Mouse (Mus musculus) forebrain, embryonic 14.5 days (tissue): ENCODE data around the gene Mbnl1. TPM values are rescaled to one million over a fixed set of nuclear protein-coding genes. Genes with fewer than 3 reads are reported as not detected.
"Not testable (repeated sequence)": the region's sequence is repeated elsewhere in the genome, so short reads cannot be mapped to it uniquely, and the experiment has no call there.

Experiments
- ATAC-seq: fragments of 200-750 bp; cut with Nextera tagmentation; 2 replicates; pipeline ENCODE4 v1.8.0; 2017; ENCODE audit warnings: mild to moderate bottlenecking, moderate library complexity
- DNase-seq: peaks from one replicate; pipeline ENCODE4 v3.0.0-alpha.2; 2015; ENCODE audit warnings: low spot score
- H3K27ac ChIP-seq: fragments of 300-500 bp; sonication (generic); 2 replicates; pipeline ENCODE4 v1.5.1; 2014; ENCODE audit warnings: low read depth, mild to moderate bottlenecking, control low read depth, low read length, moderate library complexity
- H3K27me3 ChIP-seq: fragments of 300-500 bp; sonication (generic); replicated peaks from 2 replicates; pipeline ENCODE4 v1.6.1; 2014; ENCODE audit warnings: low read length, control low read depth, mixed read lengths; ENCODE audit not compliant: control insufficient read depth, insufficient read depth
- H3K36me3 ChIP-seq: fragments of 300-500 bp; sonication (generic); 2 replicates; pipeline ENCODE4 v1.6.1; 2014; ENCODE audit warnings: low read length, control low read depth; ENCODE audit not compliant: control insufficient read depth, insufficient read depth
- H3K4me1 ChIP-seq: fragments of 300-500 bp; sonication (generic); 2 replicates; pipeline ENCODE4 v1.6.1; 2014; ENCODE audit warnings: antibody characterized with exemption, low read length, control low read depth; ENCODE audit not compliant: control insufficient read depth, insufficient read depth
- H3K4me2 ChIP-seq: fragments of 300-500 bp; sonication (generic); 2 replicates; pipeline ENCODE4 v1.6.1; 2014; ENCODE audit warnings: mild to moderate bottlenecking, control low read depth, low read length
- H3K4me3 ChIP-seq: fragments of 300-500 bp; sonication (generic); 2 replicates; pipeline ENCODE4 v1.5.1; 2014; ENCODE audit warnings: low read depth, low read length, control low read depth
- H3K9ac ChIP-seq: fragments of 300-500 bp; sonication (generic); 2 replicates; pipeline ENCODE4 v1.6.1; 2014; ENCODE audit warnings: mild to moderate bottlenecking, low read length, control low read depth, moderate library complexity
- H3K9me3 ChIP-seq: fragments of 300-500 bp; sonication (generic); replicated peaks from 2 replicates; pipeline ENCODE4 v1.6.1; 2016; ENCODE audit warnings: low read length, control low read depth, mixed read lengths; ENCODE audit not compliant: control insufficient read depth
- WGBS: fragments of 180-500 bp; shearing (Covaris S2); extraction: QIAGEN DNeasy Blood & Tissue Kit; methylation state at CpG from one replicate; pipeline ENCODE4 v1.1.7; 2014; 5-methylcytosine and 5-hydroxymethylcytosine counted together
- polyA plus RNA-seq: library from polyadenylated mRNA; unstranded; fragments of >200 nt; fragmentation: Nextera tagmentation; extraction: Ambion mirVana; gene quantifications from 2 replicates; pipeline ENCODE4 v1.2.1, GENCODE M21; 2014

The Mbnl1 gene
- polyA plus RNA-seq = 43.9 and 56.0 TPM in 2 replicates

DNA sequence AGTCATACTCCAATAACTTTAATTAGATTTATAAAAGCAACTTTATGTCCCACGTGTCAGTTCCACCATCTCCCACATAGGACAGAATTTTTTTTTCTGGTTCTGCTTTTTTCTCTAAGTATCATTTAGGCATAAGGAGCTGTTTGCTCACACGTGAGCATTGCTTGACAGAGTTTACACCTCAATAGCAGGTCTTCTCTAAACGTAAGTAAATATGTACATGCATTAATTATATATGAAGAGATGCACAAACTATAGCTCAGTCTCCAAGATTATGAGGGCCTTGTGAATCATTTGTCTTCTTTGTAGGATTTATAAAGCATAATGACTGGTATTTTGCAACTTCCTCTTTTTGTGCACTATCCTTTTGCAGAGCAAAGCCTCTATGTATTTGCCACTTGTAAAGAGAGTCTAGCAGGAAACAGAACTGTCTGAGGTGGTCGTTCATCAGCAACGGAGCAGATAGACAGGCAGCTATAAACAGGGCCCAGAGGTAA is at the start of gene Mbnl1:
Gene Mbnl1 (plus strand): TSS at position 150 of the 497 bp plus-strand sequence.
- Histone ChIP-seq H3K4me3 (no peak within 1 kb of the TSS), H3K27ac (no peak within 1 kb of the TSS), H3K27me3 (no peaks in the 10 kb centered on the region), H3K9me3 (no peaks in the 10 kb centered on the region), H3K4me1 (no peaks in the 10 kb centered on the region), H3K36me3 (no peaks in the 10 kb centered on the region), H3K4me2 (no peak within 1 kb of the TSS), H3K9ac (no peak within 1 kb of the TSS)
- no peak for ATAC-seq
- DNase-seq = no peak
- WGBS = 68% methylated on average over 5 of the region's 5 CpGs

DNA sequence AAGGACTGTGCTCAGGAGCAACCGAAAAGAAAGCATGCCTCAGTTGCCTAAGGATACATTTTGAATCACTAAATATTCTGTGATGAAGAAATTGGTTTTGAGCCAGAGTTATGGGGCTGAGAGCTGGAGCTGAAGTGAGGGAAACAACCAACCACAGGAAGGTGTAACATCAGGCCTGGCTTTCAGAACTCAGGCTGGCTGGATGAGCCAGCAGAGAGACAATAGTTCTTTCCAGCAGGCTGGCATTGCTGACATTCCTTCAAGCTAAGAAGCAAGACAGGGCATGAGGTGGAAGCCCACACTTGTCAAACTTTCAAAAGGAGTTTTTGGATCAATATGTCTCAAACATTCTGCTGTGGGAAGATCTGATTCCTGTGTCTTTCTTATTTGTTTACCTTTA is 48.5 kb upstream of the Mbnl1 start:
- WGBS = 84% methylated on average over 1 of the region's 1 CpGs
- no peak overlapping the region for H3K4me2 ChIP-seq
- H3K27ac ChIP-seq = no peak overlapping the region
- no peaks in the 10 kb centered on the region for H3K9me3 ChIP-seq
- DNase-seq (no peak), ATAC-seq (no peak)
- no peak overlapping the region for H3K9ac ChIP-seq
- no peaks in the 10 kb centered on the region for H3K36me3 ChIP-seq
- no peaks in the 10 kb centered on the region for H3K4me1 ChIP-seq
- no peak overlapping the region for H3K4me3 ChIP-seq
- H3K27me3 ChIP-seq = no peaks in the 10 kb centered on the region

DNA sequence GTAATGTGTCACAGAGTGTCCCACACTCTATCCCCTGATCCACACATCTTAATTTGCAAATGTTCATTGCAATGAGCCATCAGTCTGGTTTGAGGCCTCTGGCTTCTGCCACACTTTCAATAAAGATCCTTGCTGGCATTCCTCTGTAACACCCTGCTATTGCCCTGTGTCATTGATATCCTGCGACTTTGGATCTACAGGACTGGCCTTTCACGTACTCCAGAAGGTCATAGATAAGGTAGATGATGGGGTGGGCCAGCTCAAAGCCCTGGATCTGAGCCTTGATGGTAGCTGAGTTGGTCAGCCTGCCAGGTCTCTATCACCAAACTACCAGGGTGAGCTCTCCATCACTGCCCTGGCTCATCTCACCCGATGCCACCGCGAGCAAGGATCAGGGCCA is 43.6 kb upstream of the Mbnl1 start:
- Histone ChIP-seq H3K27me3 (no peaks in the 10 kb centered on the region), H3K4me2 (no peak overlapping the region), H3K27ac (no peak overlapping the region), H3K9me3 (no peaks in the 10 kb centered on the region), H3K36me3 (no peaks in the 10 kb centered on the region), H3K9ac (no peak overlapping the region), H3K4me3 (no peak overlapping the region), H3K4me1 (no peaks in the 10 kb centered on the region)
- ATAC-seq (no peak), DNase-seq (no peak)
- WGBS = 98% methylated on average over 5 of the region's 5 CpGs

DNA sequence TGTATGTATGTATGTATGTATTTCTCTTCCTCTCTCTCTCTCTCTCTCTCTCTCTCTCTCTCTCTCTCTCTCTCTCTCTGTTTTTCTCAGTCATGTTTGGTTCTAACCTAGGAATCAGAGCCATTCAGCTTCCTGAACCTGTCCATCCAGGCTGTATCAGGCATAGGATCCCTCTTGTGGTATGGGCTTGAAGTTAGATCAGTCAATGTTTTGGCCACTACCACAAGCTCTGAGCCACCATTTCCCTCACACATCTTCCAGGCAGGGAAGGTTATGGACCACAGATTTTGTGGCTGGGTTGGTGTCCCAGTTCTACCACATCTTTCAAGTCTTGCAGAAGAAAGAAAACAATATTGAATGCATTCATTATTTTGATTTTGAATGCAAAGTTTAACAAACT is 35.4 kb upstream of the Mbnl1 start:
- DNase-seq = no peak
- no peaks in the 10 kb centered on the region for H3K9me3 ChIP-seq
- no peak overlapping the region for H3K27ac ChIP-seq
- no peaks in the 10 kb centered on the region for H3K36me3 ChIP-seq
- no peak overlapping the region for H3K4me3 ChIP-seq
- no peak overlapping the region for H3K4me2 ChIP-seq
- no peaks in the 10 kb centered on the region for H3K27me3 ChIP-seq
- no peaks in the 10 kb centered on the region for H3K4me1 ChIP-seq
- ATAC-seq = no peak
- no peak overlapping the region for H3K9ac ChIP-seq

DNA sequence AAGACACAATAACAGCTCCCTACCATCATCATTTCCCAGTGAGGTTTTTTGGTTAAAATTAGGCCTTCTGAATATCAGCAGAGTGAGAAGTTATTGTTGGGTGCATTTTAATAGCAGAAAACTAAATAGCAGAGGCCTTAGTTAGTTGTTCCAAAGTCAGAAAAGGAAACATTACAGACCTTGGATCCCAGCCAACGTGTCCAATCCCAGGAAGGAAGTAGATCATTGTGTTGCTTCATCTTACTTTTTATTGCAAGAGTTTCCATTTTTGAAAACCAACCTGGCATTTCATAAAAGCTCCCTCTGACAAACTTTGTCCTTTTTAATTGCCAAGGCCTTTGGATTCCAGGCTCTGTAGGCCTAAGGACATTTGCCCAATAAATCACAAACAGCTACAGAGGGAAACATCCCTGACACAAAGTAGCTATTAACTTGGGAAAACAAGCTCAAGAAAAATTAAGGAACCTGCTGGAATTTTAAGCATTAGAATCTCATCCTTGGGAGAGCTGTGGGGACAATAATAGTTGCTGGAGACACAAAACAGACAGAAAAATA is 34.9 kb upstream of the Mbnl1 start:
- H3K27me3 ChIP-seq = no peaks in the 10 kb centered on the region
- H3K4me2 ChIP-seq = no peak overlapping the region
- H3K4me1 ChIP-seq = no peaks in the 10 kb centered on the region
- no peak for DNase-seq
- no peaks in the 10 kb centered on the region for H3K36me3 ChIP-seq
- no peaks in the 10 kb centered on the region for H3K9me3 ChIP-seq
- no peak overlapping the region for H3K9ac ChIP-seq
- H3K4me3 ChIP-seq = no peak overlapping the region
- ATAC-seq = no peak
- WGBS = 80% methylated on average over 1 of the region's 1 CpGs
- no peak overlapping the region for H3K27ac ChIP-seq

DNA sequence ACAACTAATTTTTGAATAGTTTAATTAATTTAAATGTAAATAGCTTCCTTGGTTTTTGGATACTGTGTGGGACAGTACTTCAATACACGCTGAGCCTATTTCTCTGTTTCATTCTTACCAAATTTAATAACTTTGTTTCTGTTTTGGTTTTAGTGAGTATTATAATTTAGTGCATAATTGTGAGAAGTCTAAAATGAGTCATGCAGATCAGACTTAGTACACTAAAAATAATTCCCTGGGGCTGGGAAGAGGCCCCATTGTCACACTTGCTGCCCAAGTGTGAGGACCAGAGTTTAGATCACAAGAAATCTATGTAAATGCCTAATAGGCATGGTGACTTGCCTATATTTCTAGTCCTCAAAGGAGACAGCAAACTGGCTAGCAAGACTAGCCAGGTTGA is 33.9 kb upstream of the Mbnl1 start:
- WGBS = 86% methylated on average over 1 of the region's 1 CpGs
- H3K36me3 ChIP-seq = no peaks in the 10 kb centered on the region
- no peak overlapping the region for H3K4me3 ChIP-seq
- H3K27ac ChIP-seq = no peak overlapping the region
- no peaks in the 10 kb centered on the region for H3K4me1 ChIP-seq
- no peak for DNase-seq
- H3K27me3 ChIP-seq = no peaks in the 10 kb centered on the region
- H3K9me3 ChIP-seq = no peaks in the 10 kb centered on the region
- no peak overlapping the region for H3K9ac ChIP-seq
- H3K4me2 ChIP-seq = no peak overlapping the region
- ATAC-seq = no peak

DNA sequence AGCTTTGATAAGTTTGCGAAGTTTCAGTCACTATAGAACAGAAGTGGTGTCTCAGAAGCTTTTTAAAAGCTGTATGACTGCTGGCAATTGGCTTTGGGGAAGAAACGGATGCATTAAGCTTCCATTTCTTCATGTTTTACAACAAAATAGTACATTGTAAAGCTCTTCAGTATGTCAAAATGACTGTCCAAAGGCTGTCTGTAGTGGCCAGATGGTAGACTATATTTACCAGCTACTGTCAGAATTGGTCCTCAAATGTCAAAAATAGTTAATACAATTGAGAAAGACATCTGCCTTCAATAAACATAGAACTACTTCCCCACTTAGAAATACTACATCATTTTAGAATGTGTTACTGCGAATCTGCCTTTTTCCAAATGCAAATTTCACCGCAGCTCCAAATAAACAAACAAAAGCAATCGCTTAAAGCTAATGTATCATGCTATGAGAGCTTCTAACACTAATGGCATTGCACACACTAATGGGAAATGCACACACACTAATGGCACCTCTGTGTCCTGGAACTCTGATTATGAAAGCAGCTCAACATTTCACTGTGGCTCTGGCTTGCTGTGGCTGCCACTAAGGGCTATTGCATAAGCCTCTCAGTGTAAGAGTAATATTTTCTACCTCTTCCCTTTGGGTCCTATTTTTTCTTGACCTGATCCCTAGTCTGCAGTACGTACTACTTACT is 10.7 kb upstream of the Mbnl1 start:
- no peak overlapping the region for H3K27ac ChIP-seq
- H3K27me3 ChIP-seq = no peaks in the 10 kb centered on the region
- H3K9me3 ChIP-seq = no peaks in the 10 kb centered on the region
- no peaks in the 10 kb centered on the region for H3K36me3 ChIP-seq
- WGBS = 87% methylated on average over 6 of the region's 6 CpGs
- H3K4me3 ChIP-seq = no peak overlapping the region
- ATAC-seq = no peak
- no peak for DNase-seq
- no peaks in the 10 kb centered on the region for H3K4me1 ChIP-seq
- H3K4me2 ChIP-seq = no peak overlapping the region
- H3K9ac ChIP-seq = no peak overlapping the region

DNA sequence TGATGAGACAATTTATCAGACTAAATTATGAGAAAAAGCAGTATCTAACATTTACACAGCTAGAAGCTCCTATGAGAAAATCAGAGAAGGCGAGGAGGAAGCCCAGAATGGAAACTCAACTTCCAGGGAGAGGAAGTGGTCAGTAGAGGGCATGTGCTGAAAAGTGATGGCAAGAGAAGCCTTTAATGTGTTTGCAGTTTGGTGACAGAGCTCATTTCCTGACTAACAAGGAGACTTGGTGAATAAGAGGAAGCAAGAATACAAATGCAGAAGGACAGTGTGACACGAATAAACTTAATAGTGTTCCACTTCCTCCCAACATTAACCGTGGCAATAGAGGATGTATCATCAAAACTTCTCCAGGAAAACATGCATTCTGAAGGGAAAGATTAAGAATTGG is 4.0 kb upstream of the Mbnl1 start:
- H3K4me1 ChIP-seq, H3K27me3 ChIP-seq, H3K4me2 ChIP-seq, H3K9me3 ChIP-seq, H3K4me3 ChIP-seq, DNase-seq, H3K36me3 ChIP-seq, ATAC-seq, H3K9ac ChIP-seq, H3K27ac ChIP-seq: not testable (repeated sequence)
- WGBS = 86% methylated on average over 2 of the region's 3 CpGs

DNA sequence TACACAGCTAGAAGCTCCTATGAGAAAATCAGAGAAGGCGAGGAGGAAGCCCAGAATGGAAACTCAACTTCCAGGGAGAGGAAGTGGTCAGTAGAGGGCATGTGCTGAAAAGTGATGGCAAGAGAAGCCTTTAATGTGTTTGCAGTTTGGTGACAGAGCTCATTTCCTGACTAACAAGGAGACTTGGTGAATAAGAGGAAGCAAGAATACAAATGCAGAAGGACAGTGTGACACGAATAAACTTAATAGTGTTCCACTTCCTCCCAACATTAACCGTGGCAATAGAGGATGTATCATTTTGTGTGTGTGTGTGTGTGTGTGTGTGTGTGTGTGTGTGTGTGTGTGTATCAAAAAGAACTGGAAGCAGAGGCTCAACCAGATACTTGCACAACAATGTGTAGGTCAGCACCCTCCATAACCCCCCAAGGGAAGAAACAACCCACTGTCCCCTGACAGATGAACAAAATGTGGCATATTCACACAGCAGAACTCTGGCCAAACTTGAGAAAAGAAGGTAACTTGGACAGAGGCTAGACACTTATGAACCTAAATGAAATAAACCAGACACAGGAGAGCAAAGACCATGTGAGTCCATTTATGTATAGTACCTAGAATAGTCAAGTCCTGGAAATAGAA is 3.3 kb upstream of the Mbnl1 start:
- DNase-seq, H3K4me2 ChIP-seq, H3K9ac ChIP-seq, H3K36me3 ChIP-seq, ATAC-seq, H3K9me3 ChIP-seq, H3K27me3 ChIP-seq, H3K27ac ChIP-seq, H3K4me3 ChIP-seq, H3K4me1 ChIP-seq: not testable (repeated sequence)
- 93% methylated on average over 2 of the region's 3 CpGs for WGBS
